Mouse (Mus musculus): ENCODE results near the gene Osr1.

- TF ChIP-seq POLR2A (IDR thresholded peaks at IDR 0.05; ENCODE audit: control insufficient read depth, low read depth, low read length) (no peak), CTCF (IDR thresholded peaks at IDR 0.05; ENCODE audit: control insufficient read depth, insufficient read depth, insufficient replicate concordance, low read depth, low read length) (no peak)
Measured at GRCm38 (mm10) chr12:9570496-9570995, 630 bp downstream of the Osr1 start.
